Mouse (Mus musculus) G1E (cell line): ENCODE measurements at regions not wholly inside any gene's neighbourhood (a gene's known extent, or its start where the extent isn't known, plus 50 kb on each side); places are given as distances from the start of the nearest gene placed in this dataset.

Source experiments
- ATAC-seq: 2 replicates; pipeline ENCODE4 v1.8.0; 2016; ENCODE audit warnings: mild to moderate bottlenecking; ENCODE audit not compliant: insufficient number of reproducible peaks, poor library complexity, low FRiP score, severe bottlenecking; ENCODE audit errors: extremely low read depth
- DNase-seq: peaks from one replicate; pipeline ENCODE4 v3.0.0; 2012; ENCODE audit warnings: low spot score
- H3K27me3 ChIP-seq: 2 replicates; pipeline ENCODE4 v1.6.1; 2012; ENCODE audit warnings: mild to moderate bottlenecking, low read length, inconsistent platforms; ENCODE audit not compliant: insufficient read depth
- H3K36me3 ChIP-seq: replicated peaks from 2 replicates; pipeline ENCODE3; 2012; ENCODE audit warnings: mild to moderate bottlenecking, inconsistent platforms
- H3K4me1 ChIP-seq: 2 replicates; pipeline ENCODE4 v1.6.1; 2012; ENCODE audit warnings: low read depth, low read length, inconsistent platforms, mixed read lengths; ENCODE audit not compliant: insufficient read depth
- H3K4me3 ChIP-seq: 2 replicates; pipeline ENCODE4 v1.5.1; 2012; ENCODE audit warnings: low read depth, mild to moderate bottlenecking, inconsistent platforms, low read length, moderate library complexity, mixed read lengths
- H3K9me3 ChIP-seq: replicated peaks from 2 replicates; pipeline ENCODE4 v1.6.1; 2012; ENCODE audit warnings: inconsistent platforms
- CTCF ChIP-seq: IDR thresholded peaks from 2 replicates; pipeline ENCODE4 v1.5.1; 2012; ENCODE audit warnings: low read depth, low read length, inconsistent platforms, mixed read lengths
- GATA1 ChIP-seq: IDR thresholded peaks from 2 replicates; pipeline ENCODE4 v1.6.1; 2012; ENCODE audit warnings: borderline replicate concordance, low read length, inconsistent platforms, mixed read lengths
- GATA2 ChIP-seq: IDR thresholded peaks from 2 replicates; pipeline ENCODE4 v1.6.1; 2012; ENCODE audit warnings: low read depth, low read length, inconsistent platforms, borderline replicate concordance
- POLR2AphosphoS5 ChIP-seq: IDR thresholded peaks from 2 replicates; pipeline ENCODE4 v1.6.1; 2012; ENCODE audit warnings: low read depth, low read length, inconsistent platforms; ENCODE audit not compliant: insufficient replicate concordance
- TAL1 ChIP-seq: conservative IDR thresholded peaks from 2 replicates; pipeline ENCODE4 v1.6.1; 2012; ENCODE audit warnings: low read depth, low read length, inconsistent platforms, mixed read lengths

DNA sequence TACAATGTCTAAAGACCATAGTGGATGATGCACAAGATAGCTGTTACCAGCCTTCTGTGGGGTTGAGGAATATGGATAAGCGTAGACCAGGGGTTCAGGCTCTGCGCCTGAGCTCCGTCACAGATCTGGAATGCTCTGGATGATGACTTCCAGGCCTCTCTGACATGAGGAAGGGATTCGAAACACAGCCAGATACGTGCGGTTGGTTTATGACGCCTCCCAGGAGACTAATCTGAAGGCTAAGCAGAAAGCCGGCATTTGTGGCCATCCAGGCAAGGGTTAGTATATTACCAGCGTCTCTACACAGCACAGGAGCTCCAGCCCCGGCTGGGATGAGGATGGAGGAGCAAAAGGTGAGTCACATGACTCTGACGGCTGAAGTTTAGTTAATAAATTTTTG, 170.4 kb upstream of the Ppp2r3a start:
- peaks cover 50% of the 10 kb centered on the region for H3K9me3 ChIP-seq
- H3K4me1 ChIP-seq, result no peaks in the 10 kb centered on the region
- no peak for ATAC-seq
- no peak overlapping the region for H3K4me3 ChIP-seq
- TF ChIP-seq TAL1 (no peak), GATA1 (no peak), GATA2 (no peak), POLR2AphosphoS5 (no peak), CTCF (no peak)
- no peaks in the 10 kb centered on the region for H3K27me3 ChIP-seq
- no peaks in the 10 kb centered on the region for H3K36me3 ChIP-seq
- DNase-seq, result no peak

DNA sequence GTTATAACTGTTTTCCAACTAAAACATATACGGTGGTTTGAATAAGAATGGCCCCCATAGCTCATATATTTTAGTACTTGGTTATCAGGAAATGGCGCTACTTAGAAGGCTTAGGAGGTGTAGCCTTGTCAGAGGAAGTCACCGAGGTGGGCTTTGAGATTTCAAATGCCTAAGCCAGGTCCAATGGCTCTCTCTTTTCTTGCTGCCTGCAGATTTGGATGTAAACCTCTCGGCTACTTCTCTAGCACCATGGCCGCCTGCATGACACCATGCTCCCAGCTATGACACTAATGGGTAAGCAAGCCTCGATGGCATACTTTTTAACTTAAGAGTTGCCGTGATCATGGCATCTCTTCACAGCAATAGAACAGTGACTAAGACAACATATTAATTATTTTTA, 169.5 kb upstream of the Ppp2r3a start:
- ATAC-seq, result no peak

GRCm38 (mm10) chr9:101420181-101420580, 168.6 kb upstream of the Ppp2r3a start:
- no peaks in the 10 kb centered on the region for H3K36me3 ChIP-seq
- no peak for TF ChIP-seq GATA1
- no peak for TF ChIP-seq POLR2AphosphoS5
- no peak for TF ChIP-seq GATA2
- no peak for TF ChIP-seq CTCF
- TF ChIP-seq TAL1, result no peak
- no peak overlapping the region for H3K4me3 ChIP-seq
- H3K4me1 ChIP-seq, result no peaks in the 10 kb centered on the region
- H3K27me3 ChIP-seq, result no peaks in the 10 kb centered on the region
- DNase-seq (no peak), ATAC-seq (no peak)
- H3K9me3 ChIP-seq, result peaks cover 41% of the 10 kb centered on the region

More for the DNA sequence above, 169.5 kb upstream of the Ppp2r3a start:
- Histone ChIP-seq H3K4me1 (no peaks in the 10 kb centered on the region), H3K4me3 (no peak overlapping the region), H3K36me3 (no peaks in the 10 kb centered on the region), H3K27me3 (no peaks in the 10 kb centered on the region), H3K9me3 (peaks cover 48% of the 10 kb centered on the region)
- TF ChIP-seq TAL1 (no peak), CTCF (no peak), GATA1 (no peak), POLR2AphosphoS5 (no peak), GATA2 (no peak)
- DNase-seq, result no peak

DNA sequence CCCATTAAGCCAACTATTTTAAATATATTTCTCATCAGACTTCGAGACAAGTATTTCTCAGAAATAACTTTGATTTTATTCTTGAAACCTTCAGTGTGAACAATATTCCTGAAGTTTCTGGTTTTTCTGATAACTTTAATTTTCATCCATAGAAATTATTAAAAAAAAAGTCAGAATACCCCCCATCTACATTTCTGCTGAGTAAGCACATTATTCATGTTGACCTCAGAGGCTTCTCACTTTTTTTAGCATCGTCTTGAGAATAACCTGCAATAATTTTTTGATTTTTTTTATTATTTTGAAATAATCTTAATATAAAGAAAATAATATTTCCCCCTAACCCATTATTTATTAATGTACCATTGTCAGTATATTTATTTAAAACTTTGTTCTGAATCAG, 166.1 kb upstream of the Ppp2r3a start:
- Histone ChIP-seq H3K27me3 (no peaks in the 10 kb centered on the region), H3K9me3 (peaks cover 36% of the 10 kb centered on the region), H3K4me1 (no peaks in the 10 kb centered on the region), H3K36me3 (no peaks in the 10 kb centered on the region), H3K4me3 (no peak overlapping the region)
- ATAC-seq (no peak), DNase-seq (no peak)
- no peak for TF ChIP-seq CTCF
- no peak for TF ChIP-seq TAL1
- no peak for TF ChIP-seq GATA2
- TF ChIP-seq GATA1, result no peak
- no peak for TF ChIP-seq POLR2AphosphoS5

- Histone ChIP-seq H3K27me3 (no peaks in the 10 kb centered on the region), H3K36me3 (no peaks in the 10 kb centered on the region), H3K4me3 (no peak overlapping the region), H3K4me1 (no peaks in the 10 kb centered on the region), H3K9me3 (peaks cover 34% of the 10 kb centered on the region)
- ATAC-seq, result no peak
- TF ChIP-seq GATA2, result no peak
- TF ChIP-seq TAL1, result no peak
- TF ChIP-seq CTCF, result no peak
- TF ChIP-seq POLR2AphosphoS5, result no peak
- TF ChIP-seq GATA1, result no peak
- DNase-seq, result no peak
These were observed 164.7 kb upstream of the Ppp2r3a start for GRCm38 (mm10) chr9:101416321-101416720.

DNA sequence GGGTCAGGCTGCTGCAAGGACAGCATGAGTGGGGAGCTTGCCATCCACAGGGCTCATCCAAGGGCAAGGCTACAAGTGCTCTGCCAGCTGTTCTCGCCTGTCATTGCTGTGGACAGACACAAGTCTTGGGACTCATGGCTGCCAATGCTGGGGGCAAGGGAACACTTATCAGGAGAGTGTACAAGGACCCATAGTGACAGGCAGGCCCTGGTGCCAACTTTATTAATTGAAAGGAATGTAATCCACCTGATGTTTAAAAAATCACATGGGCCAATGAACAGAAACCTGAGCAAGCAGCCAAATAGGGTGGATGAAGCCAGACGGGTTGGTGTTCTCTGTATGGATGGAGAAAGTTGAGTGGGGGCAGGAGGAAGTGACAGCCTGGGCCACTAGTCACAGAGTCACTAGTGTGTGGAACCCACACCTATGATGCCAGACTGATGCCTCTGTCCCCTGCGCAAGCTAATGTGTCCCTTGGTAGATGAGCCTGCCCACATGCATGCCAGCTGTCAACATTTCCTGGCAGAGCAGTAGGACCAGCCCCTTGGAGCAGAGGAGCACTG, 161.6 kb upstream of the Ppp2r3a start:
- Histone ChIP-seq H3K27me3 (no peaks in the 10 kb centered on the region), H3K9me3 (peaks cover 25% of the 10 kb centered on the region), H3K36me3 (no peaks in the 10 kb centered on the region), H3K4me1 (no peaks in the 10 kb centered on the region), H3K4me3 (no peak overlapping the region; the same call in 1 of the 2 replicates)
- TF ChIP-seq POLR2AphosphoS5 (no peak), CTCF (no peak), GATA1 (no peak), GATA2 (no peak), TAL1 (no peak)
- DNase-seq (no peak), ATAC-seq (no peak)

DNA sequence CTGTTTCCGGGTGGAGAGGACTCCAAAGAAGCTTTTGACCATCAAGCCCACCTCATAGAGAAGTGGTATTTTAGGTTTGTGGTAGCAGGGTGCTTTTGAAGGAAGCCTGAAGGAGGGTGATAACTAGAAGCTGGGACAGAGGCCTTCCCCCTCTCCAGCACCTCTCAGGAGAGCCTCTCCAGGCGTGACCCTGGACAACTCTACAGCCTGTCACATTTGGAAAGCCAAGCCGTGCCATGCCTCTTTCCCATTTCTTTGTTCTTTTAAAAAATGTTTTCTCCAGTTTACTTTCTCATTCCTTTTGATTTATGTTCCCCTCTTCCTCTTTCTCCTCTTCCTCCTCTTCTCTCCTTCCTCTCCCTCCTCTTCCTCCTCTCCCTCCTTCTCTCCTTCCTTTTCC, 160.4 kb upstream of the Ppp2r3a start:
- ATAC-seq (no peak), DNase-seq (no peak)
- no peak for TF ChIP-seq GATA2
- no peak for TF ChIP-seq TAL1
- no peak for TF ChIP-seq GATA1
- no peak for TF ChIP-seq POLR2AphosphoS5
- no peak for TF ChIP-seq CTCF
- Histone ChIP-seq H3K36me3 (no peaks in the 10 kb centered on the region), H3K4me1 (no peaks in the 10 kb centered on the region), H3K27me3 (no peaks in the 10 kb centered on the region), H3K9me3 (peaks cover 34% of the 10 kb centered on the region), H3K4me3 (no peak overlapping the region)
